Mouse (Mus musculus) forebrain, embryonic 16.5 days (tissue): ENCODE measurements around the gene Gna13. TPM values are rescaled to one million over a fixed set of nuclear protein-coding genes. Genes with fewer than 3 reads are reported as not detected.

Experiments used
- ATAC-seq: fragments of 200-750 bp; cut with Nextera tagmentation; 2 replicates; pipeline ENCODE4 v1.8.0; 2017; ENCODE audit warnings: mild to moderate bottlenecking, moderate library complexity
- H3K27ac ChIP-seq: fragments of 300-500 bp; sonication (generic); 2 replicates; pipeline ENCODE4 v1.5.1; 2014; ENCODE audit warnings: low read length, control low read depth
- H3K27me3 ChIP-seq: fragments of 300-500 bp; sonication (generic); replicated peaks from 2 replicates; pipeline ENCODE4 v1.6.1; 2014; ENCODE audit warnings: low read length; ENCODE audit not compliant: control insufficient read depth, insufficient read depth
- H3K36me3 ChIP-seq: fragments of 300-500 bp; sonication (generic); 2 replicates; pipeline ENCODE4 v1.6.1; 2014; ENCODE audit not compliant: control insufficient read depth, insufficient read depth
- H3K4me1 ChIP-seq: fragments of 300-500 bp; sonication (generic); replicated peaks from 2 replicates; pipeline ENCODE4 v1.6.1; 2014; ENCODE audit warnings: low read length; ENCODE audit not compliant: control insufficient read depth, insufficient read depth
- H3K4me2 ChIP-seq: fragments of 300-500 bp; sonication (generic); 2 replicates; pipeline ENCODE4 v1.6.1; 2014; ENCODE audit warnings: mild to moderate bottlenecking, low read length, control low read depth
- H3K4me3 ChIP-seq: fragments of 300-500 bp; sonication (generic); replicated peaks from 2 replicates; pipeline ENCODE4 v1.5.1; 2014; ENCODE audit warnings: mild to moderate bottlenecking, low read length, control low read depth
- H3K9ac ChIP-seq: fragments of 300-500 bp; sonication (generic); replicated peaks from 2 replicates; pipeline ENCODE4 v1.6.1; 2014; ENCODE audit warnings: low read depth, low read length, control low read depth
- H3K9me3 ChIP-seq: fragments of 300-500 bp; sonication (generic); 2 replicates; pipeline ENCODE4 v1.6.1; 2016; ENCODE audit warnings: low read length; ENCODE audit not compliant: control insufficient read depth
- WGBS: fragments of 180-500 bp; shearing (Covaris S2); extraction: QIAGEN DNeasy Blood & Tissue Kit; methylation state at CpG from one replicate; pipeline ENCODE4 v1.1.7; 2014; 5-methylcytosine and 5-hydroxymethylcytosine counted together
- polyA plus RNA-seq: library from polyadenylated mRNA; unstranded; fragments of >200 nt; fragmentation: Nextera tagmentation; extraction: Ambion mirVana; gene quantifications from 2 replicates; pipeline ENCODE4 v1.2.1, GENCODE M21; 2015

The Gna13 gene
- polyA plus RNA-seq, 1 experiment from 2014 or later: 16.1 TPM

- Histone ChIP-seq H3K9me3 (no peaks in the 10 kb centered on the region), H3K4me1 (peaks cover 22% of the 10 kb centered on the region), H3K27me3 (no peaks in the 10 kb centered on the region), H3K27ac (no peak overlapping the region), H3K9ac (no peak overlapping the region), H3K4me3 (no peak overlapping the region), H3K36me3 (no peaks in the 10 kb centered on the region), H3K4me2 (no peak overlapping the region)
- ATAC-seq: no peak
- 78% methylated on average over 16 of the region's 16 CpGs for WGBS
These were observed 6.8 kb upstream of the Gna13 start for GRCm38 (mm10) chr11:109355771-109356388.

GRCm38 (mm10) chr11:109357171-109357570 is 5.5 kb upstream of the Gna13 start:
- ATAC-seq: no peak

DNA sequence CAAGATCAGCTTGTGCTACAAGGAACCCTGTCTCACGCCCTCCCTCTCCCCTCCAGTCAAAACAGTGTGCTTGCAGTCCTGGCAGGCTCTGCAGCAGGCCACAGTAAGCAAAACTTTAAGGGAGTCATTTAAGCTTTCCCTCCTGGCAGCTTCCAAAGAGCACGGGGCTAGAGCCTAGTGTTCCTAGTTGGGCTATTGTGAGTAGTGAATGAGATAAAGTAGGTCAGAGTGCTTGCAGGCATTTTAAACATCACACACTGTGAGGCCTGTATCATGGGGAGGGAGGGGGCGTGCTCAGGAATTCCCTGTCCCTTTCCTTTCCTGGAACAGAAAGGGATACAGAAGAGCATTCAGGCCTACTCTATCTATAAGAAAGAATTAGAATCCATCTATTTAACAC is 4.1 kb upstream of the Gna13 start:
- 5% methylated on average over 3 of the region's 3 CpGs for WGBS
- no peaks in the 10 kb centered on the region for H3K9me3 ChIP-seq
- H3K27ac ChIP-seq: peak overlapping the region; percentile 46; the same call in 1 of the 2 replicates
- no peaks in the 10 kb centered on the region for H3K36me3 ChIP-seq
- no peaks in the 10 kb centered on the region for H3K27me3 ChIP-seq
- H3K9ac ChIP-seq: no peak overlapping the region
- 0 out of 2 replicates have a peak overlapping the region, but pooled peaks have one; percentile 13 for H3K4me2 ChIP-seq
- ATAC-seq: peak; percentile 46
- H3K4me3 ChIP-seq: no peak overlapping the region
- peaks cover 33% of the 10 kb centered on the region for H3K4me1 ChIP-seq

More at GRCm38 (mm10) chr11:109357171-109357570, 5.5 kb upstream of the Gna13 start:
- no peak overlapping the region for H3K4me2 ChIP-seq
- H3K27me3 ChIP-seq: no peaks in the 10 kb centered on the region
- H3K9me3 ChIP-seq: no peaks in the 10 kb centered on the region
- H3K4me3 ChIP-seq: no peak overlapping the region
- WGBS: 69% methylated on average over 5 of the region's 5 CpGs
- no peaks in the 10 kb centered on the region for H3K36me3 ChIP-seq
- no peak overlapping the region for H3K27ac ChIP-seq
- H3K4me1 ChIP-seq: peaks cover 33% of the 10 kb centered on the region
- no peak overlapping the region for H3K9ac ChIP-seq

- Histone ChIP-seq H3K27ac (peak overlapping the region; percentile 57; the same call in 1 of the 2 replicates), H3K27me3 (no peaks in the 10 kb centered on the region), H3K9ac (no peak overlapping the region), H3K9me3 (no peaks in the 10 kb centered on the region), H3K4me2 (peak overlapping the region; percentile 13; the same call in 1 of the 2 replicates), H3K4me3 (no peak overlapping the region), H3K36me3 (no peaks in the 10 kb centered on the region), H3K4me1 (peaks cover 35% of the 10 kb centered on the region)
- ATAC-seq: no peak
- 9% methylated on average over 13 of the region's 13 CpGs for WGBS
These were observed 3.4 kb upstream of the Gna13 start for GRCm38 (mm10) chr11:109359043-109359752.

- Histone ChIP-seq H3K9me3 (no peaks in the 10 kb centered on the region), H3K4me2 (peak overlapping the region; percentile 13; the same call in 1 of the 2 replicates), H3K9ac (no peak overlapping the region), H3K36me3 (no peaks in the 10 kb centered on the region), H3K4me3 (no peak overlapping the region), H3K4me1 (peaks cover 44% of the 10 kb centered on the region), H3K27me3 (no peaks in the 10 kb centered on the region), H3K27ac (peak overlapping the region; percentile 8; the same call in 1 of the 2 replicates)
- ATAC-seq: no peak
- 72% methylated on average over 6 of the region's 6 CpGs for WGBS
These were observed 2.5 kb upstream of the Gna13 start for GRCm38 (mm10) chr11:109360102-109360501.

DNA sequence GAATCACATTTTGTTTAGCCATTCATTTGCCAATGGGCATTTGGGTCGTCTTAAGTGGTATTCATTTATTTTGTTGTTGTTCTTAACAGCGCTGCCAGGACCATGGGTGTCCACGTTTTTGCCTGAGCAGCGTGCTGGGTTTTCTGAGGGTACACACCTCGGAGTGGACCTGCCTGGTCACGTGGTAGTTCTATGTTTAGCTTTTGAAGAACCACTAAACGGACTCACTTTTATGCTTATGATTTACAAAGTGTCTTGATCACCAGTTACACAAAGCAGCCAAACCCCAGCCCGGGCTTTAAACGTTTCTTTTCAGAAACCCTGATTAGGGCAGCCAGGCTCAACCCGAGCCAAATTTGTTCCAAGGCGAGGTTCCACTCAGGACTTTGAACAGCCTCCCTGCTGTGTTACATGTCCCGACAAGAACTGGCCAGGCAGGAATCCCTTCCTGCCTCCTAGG is 2.0 kb upstream of the Gna13 start:
- H3K4me2 ChIP-seq: peak overlapping the region; percentile 13; the same call in 1 of the 2 replicates
- peaks cover 49% of the 10 kb centered on the region for H3K4me1 ChIP-seq
- 33% methylated on average over 12 of the region's 12 CpGs for WGBS
- ATAC-seq: no peak
- no peaks in the 10 kb centered on the region for H3K9me3 ChIP-seq
- H3K36me3 ChIP-seq: no peaks in the 10 kb centered on the region
- peak overlapping the region; percentile 0; the same call in 1 of the 2 replicates for H3K27ac ChIP-seq
- H3K4me3 ChIP-seq: no peak overlapping the region
- no peak overlapping the region for H3K9ac ChIP-seq
- no peaks in the 10 kb centered on the region for H3K27me3 ChIP-seq

DNA sequence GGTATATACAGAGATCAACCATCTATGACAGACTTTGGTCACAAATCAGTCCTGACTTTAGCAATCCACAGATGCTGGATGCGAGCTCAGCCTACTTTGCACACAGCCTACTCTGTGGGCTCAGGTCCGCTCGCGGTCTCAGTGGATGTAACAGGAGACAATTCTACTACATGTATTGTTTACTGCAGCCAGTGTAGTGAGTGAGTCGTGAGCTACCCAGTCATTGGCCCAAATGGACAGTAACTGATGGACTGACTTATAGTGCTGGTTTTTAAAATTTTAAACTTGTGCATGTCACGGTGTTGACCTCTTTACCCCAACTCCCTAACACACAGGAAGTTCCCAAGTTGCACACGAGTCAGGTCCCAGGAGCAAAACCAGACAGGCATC is 1.4 kb upstream of the Gna13 start:
- H3K36me3 ChIP-seq: no peaks in the 10 kb centered on the region; the same call in 1 of the 2 replicates
- no peak overlapping the region for H3K4me2 ChIP-seq
- H3K27me3 ChIP-seq: no peaks in the 10 kb centered on the region
- H3K9ac ChIP-seq: no peak overlapping the region
- 76% methylated on average over 7 of the region's 7 CpGs for WGBS
- peaks cover 54% of the 10 kb centered on the region for H3K4me1 ChIP-seq
- H3K9me3 ChIP-seq: no peaks in the 10 kb centered on the region
- no peak for ATAC-seq
- no peak overlapping the region for H3K27ac ChIP-seq
- no peak overlapping the region for H3K4me3 ChIP-seq

DNA sequence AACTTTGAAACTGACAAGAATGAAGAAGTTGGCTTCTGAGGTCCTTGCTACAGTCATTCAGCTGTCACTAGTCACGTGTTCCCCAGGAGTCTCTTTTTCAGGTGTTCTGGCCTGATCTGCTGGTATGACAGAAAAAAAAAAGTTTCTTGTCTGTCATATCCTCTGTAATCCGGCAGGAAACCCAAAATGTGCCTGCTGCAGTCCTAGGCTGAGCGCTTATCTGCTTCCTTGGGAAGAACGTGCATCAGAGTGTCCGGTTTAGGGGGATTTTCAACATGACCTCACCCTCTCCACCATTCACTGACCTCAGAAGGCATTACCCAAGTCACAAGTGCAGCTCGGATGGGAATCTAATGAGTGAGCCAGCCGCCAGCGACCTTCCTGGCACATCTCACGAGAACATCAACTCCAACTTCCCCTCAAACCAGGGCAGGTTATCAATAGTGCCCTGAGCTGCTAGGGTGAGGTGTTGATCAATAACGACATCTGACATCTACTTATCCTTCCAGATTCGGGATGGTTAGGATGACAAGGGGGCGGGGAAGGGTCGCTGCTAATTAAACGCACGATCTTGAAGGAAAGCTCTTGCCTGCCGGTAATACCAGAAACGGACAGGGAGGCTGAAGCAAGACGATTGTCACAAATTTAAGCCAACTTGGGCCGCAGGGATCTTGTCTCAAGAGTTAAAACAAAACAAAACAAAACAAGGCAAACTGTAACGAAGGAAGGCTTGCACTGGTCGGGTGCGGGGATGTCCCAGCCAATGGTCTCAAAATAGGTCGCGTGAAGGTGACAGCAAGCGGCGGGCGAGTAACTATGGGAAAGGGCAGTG is 784 bp upstream of the Gna13 start:
- peak overlapping the region; percentile 90 for H3K4me3 ChIP-seq

More for the DNA sequence above, 784 bp upstream of the Gna13 start:
- H3K4me2 ChIP-seq: peak overlapping the region; percentile 91
- no peaks in the 10 kb centered on the region for H3K27me3 ChIP-seq
- H3K36me3 ChIP-seq: peaks cover 3% of the 10 kb centered on the region
- peaks cover 60% of the 10 kb centered on the region for H3K4me1 ChIP-seq
- no peaks in the 10 kb centered on the region for H3K9me3 ChIP-seq
- no peak for ATAC-seq
- peak overlapping the region; percentile 69 for H3K9ac ChIP-seq
- H3K27ac ChIP-seq: peak overlapping the region; percentile 69
- 8% methylated on average over 27 of the region's 27 CpGs for WGBS
